Mouse (Mus musculus) c-Kit-negative CD71-positive TER-119-positive erythroid progenitor cells, embryonic 14.5 days (primary cell): ENCODE measurements around the gene Vcam1.

Source experiments
- DNase-seq: peaks from one replicate; pipeline ENCODE4 v3.0.0-alpha.2; 2013; ENCODE audit warnings: low read depth, low spot score

Gene Vcam1

GRCm38 (mm10) chr3:116129259-116129738, at the start of gene Vcam1:
Gene Vcam1 (minus strand): TSS chr3:116129688.
- DNase-seq: no peak

GRCm38 (mm10) chr3:116175106-116175505, 45.6 kb upstream of the Vcam1 start:
- no peak for DNase-seq

- DNase-seq: no peak
Measured at GRCm38 (mm10) chr3:116171461-116171860, 42.0 kb upstream of the Vcam1 start.

- DNase-seq: no peak
Measured at GRCm38 (mm10) chr3:116168056-116168455, 38.6 kb upstream of the Vcam1 start.

GRCm38 (mm10) chr3:116166296-116166695, 36.8 kb upstream of the Vcam1 start:
- DNase-seq: no peak

GRCm38 (mm10) chr3:116165030-116165429, 35.5 kb upstream of the Vcam1 start:
- no peak for DNase-seq

GRCm38 (mm10) chr3:116163517-116163916, 34.0 kb upstream of the Vcam1 start:
- DNase-seq: no peak

- no peak for DNase-seq
Measured at GRCm38 (mm10) chr3:116162097-116162666, 32.7 kb upstream of the Vcam1 start.

GRCm38 (mm10) chr3:116159376-116159775, 29.9 kb upstream of the Vcam1 start:
- DNase-seq: no peak

GRCm38 (mm10) chr3:116157447-116157990, 28.0 kb upstream of the Vcam1 start:
- DNase-seq: no peak

- DNase-seq: no peak
Measured at GRCm38 (mm10) chr3:116150056-116150632, 20.7 kb upstream of the Vcam1 start.

- no peak for DNase-seq
Measured at GRCm38 (mm10) chr3:116149096-116149495, 19.6 kb upstream of the Vcam1 start.

- DNase-seq: no peak
Measured at GRCm38 (mm10) chr3:116148676-116149075, 19.2 kb upstream of the Vcam1 start.

GRCm38 (mm10) chr3:116141226-116141625, 11.7 kb upstream of the Vcam1 start:
- DNase-seq: no peak

- no peak for DNase-seq
Measured at GRCm38 (mm10) chr3:116139000-116139399, 9.5 kb upstream of the Vcam1 start.

GRCm38 (mm10) chr3:116138081-116138480, 8.6 kb upstream of the Vcam1 start:
- DNase-seq: no peak

GRCm38 (mm10) chr3:116133363-116133762, 3.9 kb upstream of the Vcam1 start:
- no peak for DNase-seq

- DNase-seq: no peak
Measured at GRCm38 (mm10) chr3:116130711-116131110, 1.2 kb upstream of the Vcam1 start.

- DNase-seq: no peak
Measured at GRCm38 (mm10) chr3:116129841-116130595, 530 bp upstream of the Vcam1 start.

- no peak for DNase-seq
Measured at GRCm38 (mm10) chr3:116128311-116129204, 930 bp downstream of the Vcam1 start.

GRCm38 (mm10) chr3:116127836-116128235, 1.7 kb downstream of the Vcam1 start:
- no peak for DNase-seq
